Mouse (Mus musculus) heart, postnatal 0 days (tissue): ENCODE results near the gene Tmem169.

Experiments used
- CTCF ChIP-seq: IDR thresholded peaks from 2 replicates; pipeline ENCODE4 v1.5.1; 2016; ENCODE audit warnings: antibody characterized with exemption, control low read depth, low read depth
- EP300 ChIP-seq: IDR thresholded peaks from 2 replicates; pipeline ENCODE4 v1.6.1; 2016; ENCODE audit warnings: antibody characterized with exemption, low read depth

- no peak for TF ChIP-seq CTCF
- no peak for TF ChIP-seq EP300
These were observed 41.5 kb upstream of the Tmem169 start for GRCm38 (mm10) chr1:72242581-72243143.
